Mouse (Mus musculus) midbrain, postnatal 0 days (tissue): ENCODE data around the gene Ech1. TPM values are rescaled to one million over a fixed set of nuclear protein-coding genes. Genes with fewer than 3 reads are reported as not detected.
A peak's percentile ranks its signal among the peaks of the same experiment; 100 is the strongest.

Experiments used
- ATAC-seq: fragments of 200-750 bp; cut with Nextera tagmentation; 2 replicates; pipeline ENCODE4 v1.8.0; 2017; ENCODE audit warnings: moderate number of reproducible peaks, mild to moderate bottlenecking, moderate TSS enrichment, moderate library complexity; ENCODE audit not compliant: low FRiP score
- DNase-seq: peaks from one replicate; pipeline ENCODE4 v3.0.0-alpha.2; 2015; ENCODE audit warnings: low spot score
- H3K27ac ChIP-seq: fragments of 300-500 bp; sonication (generic); 2 replicates; pipeline ENCODE4 v1.5.1; 2014; ENCODE audit warnings: low read depth, mild to moderate bottlenecking, low read length, mixed read lengths
- H3K27me3 ChIP-seq: fragments of 300-500 bp; sonication (generic); 2 replicates; pipeline ENCODE4 v1.6.1; 2014; ENCODE audit warnings: low read length, control low read depth, mixed read lengths; ENCODE audit not compliant: insufficient read depth
- H3K36me3 ChIP-seq: fragments of 300-500 bp; sonication (generic); 2 replicates; pipeline ENCODE4 v1.6.1; 2014; ENCODE audit warnings: low read length, control low read depth, mixed read lengths; ENCODE audit not compliant: insufficient read depth
- H3K4me1 ChIP-seq: fragments of 300-500 bp; sonication (generic); 2 replicates; pipeline ENCODE4 v1.6.1; 2014; ENCODE audit warnings: mild to moderate bottlenecking, control low read depth, antibody characterized with exemption, low read length, mixed read lengths; ENCODE audit not compliant: insufficient read depth
- H3K4me2 ChIP-seq: fragments of 300-500 bp; sonication (generic); 2 replicates; pipeline ENCODE4 v1.6.1; 2014; ENCODE audit warnings: low read depth, mild to moderate bottlenecking, low read length, mixed read lengths; ENCODE audit not compliant: poor library complexity, severe bottlenecking
- H3K4me3 ChIP-seq: fragments of 300-500 bp; sonication (generic); 2 replicates; pipeline ENCODE4 v1.5.1; 2014; ENCODE audit warnings: low read depth, mild to moderate bottlenecking, low read length, moderate library complexity
- H3K9ac ChIP-seq: fragments of 300-500 bp; sonication (generic); replicated peaks from 2 replicates; pipeline ENCODE4 v1.6.1; 2014; ENCODE audit warnings: mild to moderate bottlenecking, low read length, moderate library complexity, mixed read lengths; ENCODE audit not compliant: poor library complexity, severe bottlenecking
- H3K9me3 ChIP-seq: fragments of 300-500 bp; sonication (generic); 2 replicates; pipeline ENCODE4 v1.6.1; 2016; ENCODE audit warnings: low read length, control low read depth
- CTCF ChIP-seq: IDR thresholded peaks from 2 replicates; pipeline ENCODE4 v1.5.1; 2016; ENCODE audit warnings: antibody characterized with exemption, mild to moderate bottlenecking
- WGBS: fragments of 180-500 bp; shearing (Covaris S2); extraction: QIAGEN DNeasy Blood & Tissue Kit; methylation state at CpG from one replicate; pipeline ENCODE4 v1.1.7; 2014; 5-methylcytosine and 5-hydroxymethylcytosine counted together
- polyA plus RNA-seq: library from polyadenylated mRNA; unstranded; fragments of >200 nt; fragmentation: Nextera tagmentation; extraction: Ambion mirVana; gene quantifications from 2 replicates; pipeline ENCODE4 v1.2.1, GENCODE M21; 2015
- total RNA-seq: library from RNA; depleted of rRNA; stranded (reverse); fragments of >200 nt; gene quantifications from 2 replicates; pipeline ENCODE4 v1.2.3, GENCODE M21; 2014

Ech1 gene
- total and polyA plus RNA-seq, 2 experiments from 2014 or later: 103 to 104 TPM

- Histone ChIP-seq H3K27me3 (no peaks in the 10 kb centered on the region), H3K9me3 (no peaks in the 10 kb centered on the region), H3K27ac (no peak overlapping the region), H3K4me1 (peaks cover 6% of the 10 kb centered on the region; the same call in 1 of the 2 replicates), H3K4me3 (no peak overlapping the region), H3K4me2 (no peak overlapping the region), H3K9ac (no peak overlapping the region), H3K36me3 (peaks cover 28% of the 10 kb centered on the region)
- TF ChIP-seq CTCF: no peak
- DNase-seq (no peak), ATAC-seq (no peak)
- WGBS: 61% methylated on average over 2 of the region's 2 CpGs
Measured at GRCm38 (mm10) chr7:28823932-28824331, 1.1 kb upstream of the Ech1 start.

GRCm38 (mm10) chr7:28825686-28826401, 827 bp downstream of the Ech1 start:
- peak overlapping the region; percentile 51 for H3K4me2 ChIP-seq
- no peak for TF ChIP-seq CTCF
- 52% methylated on average over 11 of the region's 11 CpGs for whole genome bisulfite sequencing
- no peak for ATAC-seq
- no peaks in the 10 kb centered on the region for H3K27me3 ChIP-seq
- peak overlapping the region; percentile 46 for H3K4me3 ChIP-seq
- peaks cover 26% of the 10 kb centered on the region for H3K36me3 ChIP-seq
- H3K9ac ChIP-seq: peak overlapping the region; percentile 66; the same call in 1 of the 2 replicates
- H3K4me1 ChIP-seq: peaks cover 6% of the 10 kb centered on the region; the same call in 1 of the 2 replicates
- no peaks in the 10 kb centered on the region for H3K9me3 ChIP-seq
- DNase-seq: no peak
- H3K27ac ChIP-seq: peak overlapping the region; percentile 75

GRCm38 (mm10) chr7:28826402-28826772, 1.4 kb downstream of the Ech1 start:
- Histone ChIP-seq H3K4me2 (peak overlapping the region; percentile 51; the same call in 1 of the 2 replicates), H3K27me3 (no peaks in the 10 kb centered on the region), H3K4me3 (no peak overlapping the region), H3K9ac (no peak overlapping the region), H3K4me1 (peaks cover 6% of the 10 kb centered on the region; the same call in 1 of the 2 replicates), H3K9me3 (no peaks in the 10 kb centered on the region), H3K27ac (0 out of 2 replicates have a peak overlapping the region, but pooled peaks have one; percentile 75), H3K36me3 (peaks cover 26% of the 10 kb centered on the region)
- WGBS: 94% methylated on average over 7 of the region's 7 CpGs
- no peak for ATAC-seq
- DNase-seq: no peak
- TF ChIP-seq CTCF: no peak

- Histone ChIP-seq H3K27me3 (no peaks in the 10 kb centered on the region), H3K9me3 (no peaks in the 10 kb centered on the region), H3K4me2 (no peak overlapping the region), H3K4me3 (no peak overlapping the region), H3K27ac (no peak overlapping the region), H3K9ac (no peak overlapping the region), H3K36me3 (peaks cover 27% of the 10 kb centered on the region), H3K4me1 (peaks cover 6% of the 10 kb centered on the region; the same call in 1 of the 2 replicates)
- 54% methylated on average over 3 of the region's 3 CpGs for WGBS
- DNase-seq (peak; percentile 51), ATAC-seq (no peak)
- TF ChIP-seq CTCF: no peak
Measured at GRCm38 (mm10) chr7:28827338-28827737, 2.3 kb downstream of the Ech1 start.

- peaks cover 6% of the 10 kb centered on the region; the same call in 1 of the 2 replicates for H3K4me1 ChIP-seq
- DNase-seq: no peak
- no peak overlapping the region for H3K9ac ChIP-seq
- 95% methylated on average over 8 of the region's 8 CpGs for WGBS
- H3K36me3 ChIP-seq: peaks cover 25% of the 10 kb centered on the region
- no peaks in the 10 kb centered on the region for H3K27me3 ChIP-seq
- no peak overlapping the region for H3K4me2 ChIP-seq
- no peak overlapping the region for H3K27ac ChIP-seq
- ATAC-seq: no peak
- no peaks in the 10 kb centered on the region for H3K9me3 ChIP-seq
- no peak for TF ChIP-seq CTCF
- H3K4me3 ChIP-seq: no peak overlapping the region
Measured at GRCm38 (mm10) chr7:28829821-28830220, 4.8 kb downstream of the Ech1 start.

GRCm38 (mm10) chr7:28830981-28831380, 6.0 kb downstream of the Ech1 start:
- H3K27ac ChIP-seq: no peak overlapping the region
- WGBS: 90% methylated on average over 5 of the region's 5 CpGs
- ATAC-seq (no peak), DNase-seq (no peak)
- no peak for TF ChIP-seq CTCF
- no peaks in the 10 kb centered on the region for H3K9me3 ChIP-seq
- peaks cover 25% of the 10 kb centered on the region for H3K36me3 ChIP-seq
- H3K4me2 ChIP-seq: no peak overlapping the region
- H3K27me3 ChIP-seq: no peaks in the 10 kb centered on the region
- H3K9ac ChIP-seq: no peak overlapping the region
- no peak overlapping the region for H3K4me3 ChIP-seq
- H3K4me1 ChIP-seq: peaks cover 1% of the 10 kb centered on the region; the same call in 1 of the 2 replicates
